Mouse (Mus musculus) embryonic fibroblast, embryonic 13.5 days (primary cell): ENCODE data around the gene Cenpx.
"Not testable (repeated sequence)": the region's sequence is repeated elsewhere in the genome, so short reads cannot be mapped to it uniquely, and the experiment has no call there.

ENCODE experiments used
- CTCF ChIP-seq: IDR thresholded peaks from 2 replicates; pipeline ENCODE4 v1.5.1; 2011; ENCODE audit warnings: mild to moderate bottlenecking, control low read depth, low read length, moderate library complexity, borderline replicate concordance; ENCODE audit not compliant: insufficient read depth
- POLR2A ChIP-seq: IDR thresholded peaks from 2 replicates; pipeline ENCODE4 v1.6.1; 2011; ENCODE audit warnings: low read depth, mild to moderate bottlenecking, control low read depth, low read length, moderate library complexity

DNA sequence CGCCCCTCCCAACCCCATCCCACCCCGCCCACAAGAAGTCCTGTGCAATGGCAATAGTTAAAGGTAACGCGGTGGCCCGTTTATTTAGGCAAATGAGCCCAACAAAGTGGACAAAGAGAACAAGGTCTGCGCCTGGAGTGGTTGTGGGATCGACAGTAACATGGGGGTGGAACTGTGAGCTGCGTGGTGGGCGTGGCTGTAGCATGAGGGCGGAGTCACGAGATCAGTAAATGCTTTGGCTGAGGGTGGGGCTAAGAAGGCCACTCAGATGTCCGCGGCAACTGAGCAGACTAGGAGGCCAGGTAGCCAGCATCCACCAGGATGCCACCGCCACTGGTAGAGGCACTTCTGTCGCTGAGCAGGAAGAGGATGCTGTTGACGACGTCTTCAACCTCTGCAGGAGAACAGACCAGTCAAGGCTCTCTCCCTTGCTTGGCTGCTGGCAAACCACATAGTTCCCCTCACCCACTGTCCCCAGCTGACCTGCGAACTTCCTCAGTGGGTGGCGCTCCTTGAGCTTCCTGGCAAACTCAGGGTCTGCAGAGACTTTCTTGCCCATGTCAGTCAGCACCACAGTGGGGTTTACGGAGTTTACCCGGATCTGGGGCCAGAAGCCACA is 16.0 kb upstream of the Cenpx start:
- TF ChIP-seq CTCF, POLR2A: not testable (repeated sequence)
